Mouse (Mus musculus): Measurements from ENCODE around the gene Ipo11. TPM values are rescaled to one million over a fixed set of nuclear protein-coding genes. Genes with fewer than 3 reads are reported as not detected.

Gene Ipo11
- total RNA-seq, 2 experiments from 2014 or later, result 61.1 to 62.2 TPM

GRCm38 (mm10) chr13:106829327-106829997 is 107.3 kb downstream of the Ipo11 start:
- DNase-seq (ENCODE audit: low spot score in 2 of 2), result no peak
- intact Hi-C loops (cut with DNase I), result no loop called here

DNA sequence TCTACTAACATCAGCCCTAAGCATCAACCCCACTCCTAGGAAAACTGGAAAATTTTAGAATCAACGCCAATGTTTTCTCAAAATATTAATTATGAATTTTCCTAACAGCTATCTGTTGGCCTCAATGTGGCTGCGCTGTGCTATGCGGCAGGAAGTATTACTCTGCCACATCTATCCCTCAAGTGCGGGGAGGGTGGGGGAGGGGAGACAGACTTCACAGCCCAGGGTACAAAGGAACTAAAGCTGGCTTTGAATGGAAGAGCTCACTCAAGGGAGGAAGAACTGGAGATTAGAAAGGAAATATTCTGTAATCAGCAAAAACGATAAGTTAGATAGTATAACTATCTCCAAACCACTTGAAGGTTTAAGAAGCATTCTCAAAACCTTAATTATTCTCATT is 111.1 kb downstream of the Ipo11 start:
- intact Hi-C loops (cut with DNase I), result no loop called here
- no peak for DNase-seq (ENCODE audit: low spot score in 2 of 2)

DNA sequence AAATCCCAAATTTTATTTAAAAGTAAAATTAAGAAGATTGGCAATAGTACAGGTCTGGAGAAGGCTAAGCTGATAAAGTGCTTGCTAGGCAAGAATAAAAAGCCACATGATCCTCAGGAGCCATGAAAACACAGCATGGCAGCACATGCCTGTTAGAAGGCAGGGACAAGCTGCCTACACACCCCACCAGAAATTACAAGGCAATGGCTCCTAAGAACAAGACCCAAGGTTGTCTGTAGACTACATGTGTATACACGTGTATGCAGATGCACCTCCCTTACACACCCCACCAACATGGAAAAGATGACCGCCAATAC is 112.9 kb downstream of the Ipo11 start:
- no peak for DNase-seq (ENCODE audit: low spot score in 2 of 2)
- intact Hi-C loops (cut with DNase I), result no loop called here

DNA sequence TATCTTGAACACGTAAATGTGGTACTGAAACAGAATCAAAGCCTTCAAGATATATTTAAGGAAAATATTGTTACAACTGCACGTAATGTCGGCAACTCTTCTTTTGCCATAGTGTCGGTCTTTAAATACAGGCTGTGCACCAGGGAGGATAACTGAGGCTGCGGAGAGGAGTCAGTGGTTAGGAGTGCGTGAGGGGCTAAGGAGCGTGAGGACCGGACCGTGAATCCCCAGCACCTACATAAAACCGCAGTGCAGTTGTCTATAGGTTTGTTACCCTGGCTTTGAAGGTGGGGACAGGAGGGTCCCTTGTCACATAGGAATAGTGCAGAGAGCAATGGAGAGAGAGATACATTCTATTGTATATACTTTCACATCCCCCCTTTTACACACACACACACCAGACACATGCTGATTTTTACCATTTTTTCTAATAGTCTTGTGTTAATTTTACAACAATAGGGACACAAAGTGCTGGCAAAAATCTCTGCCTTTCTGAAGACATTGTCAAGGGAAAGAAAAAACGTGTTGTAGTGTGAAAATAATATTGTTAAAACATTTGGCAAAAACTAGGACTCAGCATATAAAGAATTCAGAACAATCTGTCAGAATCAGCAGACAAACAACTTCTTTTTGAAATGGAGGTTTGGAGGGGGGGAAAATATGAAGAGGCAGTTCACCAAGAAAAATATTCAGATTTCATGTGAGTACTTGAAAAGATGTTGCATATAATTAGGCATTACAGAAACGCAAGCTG is 113.5 kb downstream of the Ipo11 start:
- no peak for DNase-seq (ENCODE audit: low spot score in 2 of 2)

GRCm38 (mm10) chr13:106820149-106820548 is 116.6 kb downstream of the Ipo11 start:
- intact Hi-C loops (cut with DNase I), result no loop called here

More for the DNA sequence above, 113.5 kb downstream of the Ipo11 start:
- intact Hi-C loops (cut with DNase I), result no loop called here

GRCm38 (mm10) chr13:106819749-106820148 is 117.0 kb downstream of the Ipo11 start:
- DNase-seq (ENCODE audit: low spot score in 2 of 2), result no peak
- intact Hi-C loops (cut with DNase I), result no loop called here

More at GRCm38 (mm10) chr13:106820149-106820548, 116.6 kb downstream of the Ipo11 start:
- DNase-seq (ENCODE audit: low spot score in 2 of 2), result no peak

GRCm38 (mm10) chr13:106817066-106817465 is 119.7 kb downstream of the Ipo11 start:
- DNase-seq (ENCODE audit: low spot score in 2 of 2), result no peak
- intact Hi-C loops (cut with DNase I), result no loop called here

GRCm38 (mm10) chr13:106813519-106813918 is 123.2 kb downstream of the Ipo11 start:
- intact Hi-C loops (cut with DNase I), result no loop called here
- DNase-seq (ENCODE audit: low spot score in 2 of 2), result no peak

GRCm38 (mm10) chr13:106813087-106813486 is 123.7 kb downstream of the Ipo11 start:
- intact Hi-C loops (cut with DNase I), result no loop called here
- DNase-seq (ENCODE audit: low spot score in 2 of 2), result no peak

GRCm38 (mm10) chr13:106810156-106810555 is 126.6 kb downstream of the Ipo11 start:
- peak in 1 of 2 experiments; percentile 17 for DNase-seq (ENCODE audit: low spot score in 2 of 2)
- intact Hi-C loops (cut with DNase I), result no loop called here

GRCm38 (mm10) chr13:106808821-106809220 is 127.9 kb downstream of the Ipo11 start:
- intact Hi-C loops (cut with DNase I), result no loop called here
- no peak for DNase-seq (ENCODE audit: low spot score in 2 of 2)

DNA sequence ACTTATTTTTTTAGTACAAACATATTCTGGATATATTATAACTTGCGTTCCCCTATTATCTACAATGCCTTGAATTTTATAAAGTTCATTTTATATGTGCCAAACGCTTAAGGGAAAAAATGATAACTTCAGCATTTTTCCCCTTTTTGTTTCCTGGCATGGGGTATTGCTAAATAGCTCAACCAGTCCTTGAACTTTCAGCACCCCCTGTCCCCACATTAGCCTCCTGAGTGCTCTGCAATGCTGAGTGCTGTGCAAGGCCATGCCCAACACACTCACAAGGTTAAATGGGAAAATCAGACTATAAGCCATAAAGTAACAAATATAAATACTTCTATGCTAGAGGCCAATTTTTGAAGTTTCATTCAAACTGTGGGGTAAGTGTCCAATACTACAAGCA is 128.4 kb downstream of the Ipo11 start:
- intact Hi-C loops (cut with DNase I), result no loop called here
- DNase-seq (ENCODE audit: low spot score in 2 of 2), result no peak

GRCm38 (mm10) chr13:106807303-106807702 is 129.5 kb downstream of the Ipo11 start:
- intact Hi-C loops (cut with DNase I), result no loop called here
- DNase-seq (ENCODE audit: low spot score in 2 of 2), result no peak

DNA sequence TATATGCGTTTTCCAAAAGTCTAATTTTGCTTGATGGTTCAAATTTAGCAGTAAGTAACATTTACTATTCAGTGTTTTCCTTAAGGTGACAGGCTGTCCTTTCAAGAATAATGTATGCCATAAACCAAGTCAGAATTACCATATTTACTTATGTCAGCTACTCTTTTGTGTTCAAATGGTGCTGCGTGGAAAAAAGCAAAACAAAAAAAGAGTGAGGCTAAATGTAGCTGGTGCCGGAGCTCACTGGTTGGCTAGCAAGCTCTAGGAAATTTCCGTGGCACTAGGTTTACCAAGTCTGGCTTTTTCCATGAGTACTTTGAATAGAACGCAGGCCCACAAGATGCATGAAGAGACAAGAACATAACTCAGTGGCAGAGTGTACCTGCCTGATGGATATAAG is 131.6 kb downstream of the Ipo11 start:
- no peak for DNase-seq (ENCODE audit: low spot score in 2 of 2)
- intact Hi-C loops (cut with DNase I), result no loop called here

GRCm38 (mm10) chr13:106798026-106798425 is 138.7 kb downstream of the Ipo11 start:
- no peak for DNase-seq (ENCODE audit: low spot score in 2 of 2)
- intact Hi-C loops (cut with DNase I), result no loop called here

GRCm38 (mm10) chr13:106788817-106789216 is 147.9 kb downstream of the Ipo11 start:
- DNase-seq (ENCODE audit: low spot score in 2 of 2), result no peak
- intact Hi-C loops (cut with DNase I), result no loop called here

DNA sequence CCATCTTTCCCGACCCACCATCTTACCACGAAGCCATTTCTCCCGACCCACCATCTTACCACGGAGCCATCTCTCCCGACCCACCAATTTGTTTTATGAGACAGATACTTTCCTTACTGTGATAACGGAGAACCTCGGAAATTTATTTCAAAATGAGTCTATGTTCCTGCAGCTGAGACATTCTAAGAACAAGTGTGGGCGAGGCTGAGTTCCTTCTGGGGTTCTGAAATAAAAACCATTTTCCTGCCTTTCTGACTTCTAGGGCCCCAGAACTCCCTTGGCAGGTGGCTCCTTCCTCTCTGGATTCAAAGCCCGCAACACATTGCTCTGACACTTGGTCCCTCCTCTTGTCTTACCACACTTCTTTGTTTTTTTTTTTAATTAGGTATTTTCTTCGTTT is 168.0 kb downstream of the Ipo11 start:
- intact Hi-C loops (cut with DNase I), result no loop called here
- DNase-seq (ENCODE audit: low spot score in 2 of 2), result no peak

DNA sequence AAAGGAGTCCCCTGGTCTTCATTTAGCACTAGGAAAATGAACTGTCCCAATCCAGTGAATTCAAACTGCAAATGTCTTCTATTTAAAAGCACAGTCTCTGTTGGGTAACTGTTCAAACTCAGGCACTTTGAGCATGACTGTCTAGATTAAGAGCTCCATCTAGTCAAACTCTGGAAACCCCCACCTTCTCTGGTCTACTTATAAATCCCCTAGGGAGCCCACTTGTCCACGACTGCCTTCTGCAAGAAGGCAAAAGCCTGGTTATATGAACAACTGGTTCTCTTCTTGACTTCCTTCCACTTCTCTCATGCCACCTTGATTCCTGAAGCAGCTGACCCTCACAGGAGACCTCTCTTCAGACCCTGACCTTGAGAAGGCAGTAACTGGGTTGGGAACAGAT is 174.1 kb downstream of the Ipo11 start:
- no peak for DNase-seq (ENCODE audit: low spot score in 2 of 2)
- intact Hi-C loops (cut with DNase I), result no loop called here

DNA sequence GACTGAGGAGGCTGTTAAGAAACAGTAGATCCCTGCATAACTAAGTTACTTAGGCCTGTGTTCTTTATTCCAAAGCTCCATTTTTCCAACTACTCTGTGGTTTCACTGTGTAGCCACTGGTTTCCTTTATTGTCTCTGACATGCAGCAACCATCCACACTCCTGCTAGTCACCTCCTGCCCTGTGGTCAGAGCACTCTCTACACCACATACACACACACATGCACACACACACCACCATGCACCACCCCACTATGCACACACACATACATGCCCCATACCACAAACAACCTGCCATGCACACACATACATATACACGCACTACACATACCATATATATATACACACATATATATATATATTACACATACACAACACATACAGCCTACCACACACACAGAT is 175.1 kb downstream of the Ipo11 start:
- intact Hi-C loops (cut with DNase I), result no loop called here
- DNase-seq (ENCODE audit: low spot score in 2 of 2), result no peak

DNA sequence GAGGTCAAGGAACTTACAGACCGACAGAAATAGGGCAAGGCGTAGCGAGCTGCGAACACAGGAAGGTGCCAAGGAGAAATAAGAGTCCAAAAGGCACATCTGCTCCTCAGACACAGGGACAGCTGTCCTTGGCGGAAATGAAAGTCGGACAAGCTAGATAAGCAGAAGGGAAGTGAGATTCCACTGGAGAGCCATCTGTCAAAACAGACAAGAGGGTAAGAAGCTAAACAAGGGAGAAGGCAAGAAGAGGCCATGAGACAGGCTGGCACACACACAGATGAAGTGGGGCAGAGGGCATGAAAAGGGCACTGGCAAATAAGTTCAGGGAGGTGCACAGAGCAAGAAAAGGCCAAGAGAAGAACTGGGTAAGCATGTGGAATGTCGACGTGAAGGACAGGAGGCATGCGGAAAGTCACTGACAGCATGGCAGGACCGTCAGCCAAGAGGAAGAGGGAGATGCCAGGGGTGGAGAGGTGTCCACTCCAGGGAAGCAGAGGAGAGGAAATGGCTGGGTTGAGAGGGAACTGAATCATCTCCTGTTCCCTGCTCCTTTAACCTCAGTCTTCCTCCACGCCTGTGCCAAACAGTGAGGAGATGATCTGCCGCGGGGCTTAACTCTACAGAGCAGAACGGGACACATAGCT is 176.4 kb downstream of the Ipo11 start:
- intact Hi-C loops (cut with DNase I), result no loop called here
- peak in 1 of 2 experiments; percentile 20 for DNase-seq (ENCODE audit: low spot score in 2 of 2)

- no peak for DNase-seq (ENCODE audit: low spot score in 2 of 2)
- intact Hi-C loops (cut with DNase I), result no loop called here
Observed at GRCm38 (mm10) chr13:106755892-106756291, 180.9 kb downstream of the Ipo11 start.

Data from left cerebral cortex, postnatal 14 days (tissue).